Mouse (Mus musculus) left cerebral cortex, postnatal 14 days (tissue): ENCODE results near the gene Dock2. TPM values are rescaled to one million over a fixed set of nuclear protein-coding genes. Genes with fewer than 3 reads are reported as not detected.

ENCODE experiments used
- DNase-seq, 2 experiments: peaks; one replicate each; pipeline ENCODE4 v3.0.0; 2021 to 2022; ENCODE audit warnings: low spot score in 2 of 2, mixed read lengths in 1 of 2
- intact Hi-C: fragments of 180-260 bp; cut with DNase I; formaldehyde crosslinking; loops from one replicate; pipeline ENCODE4 v1.15.1; 2025
- total RNA-seq, 2 experiments: library from RNA; stranded (reverse); gene quantifications; 2 replicates each; pipeline ENCODE4 v1.2.3; 2021

Gene Dock2
- total RNA-seq, 2 experiments from 2014 or later = 3.1 to 3.4 TPM

- intact Hi-C loops = loop anchor here (10.0 kb wide), 1 partner anchor 499 kb away; no protein-coding TSS in a partner anchor
- no peak for DNase-seq
These were observed 467.5 kb downstream of the Dock2 start for GRCm38 (mm10) chr11:34316176-34316575.

DNA sequence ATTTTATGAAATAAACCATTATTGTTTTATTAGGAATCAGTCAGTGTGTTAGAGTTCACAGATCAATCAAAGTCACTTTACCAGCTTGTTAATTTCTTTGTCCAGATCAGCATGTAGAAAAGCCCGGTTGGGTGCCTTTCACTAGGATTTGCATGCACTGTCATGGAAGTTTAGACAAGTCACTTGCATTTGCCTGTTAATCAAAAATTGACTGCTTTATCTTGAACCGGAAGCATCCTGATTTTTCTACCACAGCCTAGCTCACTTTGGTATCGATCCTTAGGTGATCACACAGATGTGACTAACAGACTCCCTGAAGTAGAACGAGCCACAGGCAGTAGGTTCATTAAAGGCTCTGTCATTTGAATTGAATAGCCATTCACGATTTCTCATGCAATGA, 468.3 kb downstream of the Dock2 start:
- no peak for DNase-seq
- intact Hi-C loops = loop anchor here (10.0 kb wide), 1 partner anchor 499 kb away; no protein-coding TSS in a partner anchor

- intact Hi-C loops = loop anchor here (5.0 to 10.0 kb wide), 2 partner anchors 77 to 500 kb away; no protein-coding TSS in a partner anchor
- DNase-seq = peak; percentile 67 to 69
These were observed 468.9 kb downstream of the Dock2 start, which contains the start of gene Fam196b for GRCm38 (mm10) chr11:34314534-34315379. Gene Fam196b (plus strand): TSS chr11:34314822.

GRCm38 (mm10) chr11:34312208-34312607, 471.5 kb downstream of the Dock2 start:
- intact Hi-C loops = loop anchor here (5.0 to 10.0 kb wide), 2 partner anchors 75 to 503 kb away; no protein-coding TSS in a partner anchor
- no peak for DNase-seq

DNA sequence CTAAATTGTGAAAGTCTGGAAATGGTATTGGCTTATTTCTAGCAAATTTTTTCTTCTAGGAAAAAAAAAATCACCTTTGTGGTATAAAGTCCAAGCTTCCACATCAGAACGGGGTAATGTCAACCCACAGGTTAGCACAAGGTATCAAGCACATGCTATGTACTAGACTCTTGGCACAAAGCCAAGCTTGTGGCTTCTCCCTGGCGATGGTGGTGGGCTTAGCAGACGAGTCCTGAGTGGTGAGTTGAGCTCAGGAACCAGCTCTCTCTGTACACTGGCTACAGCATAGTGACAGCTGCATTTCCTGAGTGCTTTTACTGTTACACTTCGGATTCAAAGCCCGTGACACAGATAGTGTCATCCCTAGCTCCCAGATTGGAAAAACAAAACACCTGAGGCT, 472.0 kb downstream of the Dock2 start:
- intact Hi-C loops = loop anchor here (5.0 to 10.0 kb wide), 2 partner anchors 74 to 503 kb away; no protein-coding TSS in a partner anchor
- DNase-seq = no peak

DNA sequence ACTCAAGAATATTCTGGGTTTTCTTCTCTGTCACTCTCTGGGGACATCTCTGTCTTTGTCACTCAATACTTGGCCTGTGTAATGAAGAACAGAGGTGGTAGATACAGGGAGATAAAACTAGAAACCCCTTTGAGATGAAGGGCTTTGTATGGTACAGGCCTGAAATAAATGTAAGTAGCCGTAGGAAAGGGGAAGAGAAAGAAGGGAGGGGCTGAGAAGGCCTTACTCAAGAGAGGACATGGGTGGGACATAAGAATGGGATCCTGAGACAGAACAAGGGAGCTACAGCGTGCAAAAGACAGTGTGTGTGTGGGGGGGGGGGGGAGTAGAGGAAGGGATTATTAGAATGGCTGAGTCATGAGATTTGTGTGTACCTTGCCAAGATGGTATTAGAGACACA, 474.3 kb downstream of the Dock2 start:
- intact Hi-C loops = no loop called here
- DNase-seq = no peak

- no peak for DNase-seq
- intact Hi-C loops = no loop called here
These were observed 475.0 kb downstream of the Dock2 start for GRCm38 (mm10) chr11:34308731-34309130.

DNA sequence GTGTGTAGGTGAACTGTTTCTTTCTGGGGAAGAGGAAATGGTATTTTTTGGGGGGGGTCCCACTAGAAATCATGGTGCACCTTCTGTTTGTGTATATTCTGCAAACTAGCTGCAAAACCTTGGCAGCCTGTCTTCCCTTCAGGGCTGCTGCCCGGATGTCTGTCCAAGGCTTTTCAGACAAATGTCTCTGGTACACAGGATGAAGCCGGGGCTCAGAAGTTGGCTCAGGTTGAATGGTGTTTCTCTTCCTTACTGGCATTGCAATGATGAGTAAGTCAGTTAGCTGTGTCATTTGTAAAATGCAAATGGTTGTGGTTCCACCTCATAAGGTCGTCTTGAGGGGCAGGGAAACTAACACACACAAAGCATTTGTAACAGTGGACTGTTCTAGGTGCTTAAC, 477.5 kb downstream of the Dock2 start:
- no peak for DNase-seq
- intact Hi-C loops = no loop called here

GRCm38 (mm10) chr11:34300064-34300463, 483.6 kb downstream of the Dock2 start:
- intact Hi-C loops = no loop called here
- DNase-seq = no peak

DNA sequence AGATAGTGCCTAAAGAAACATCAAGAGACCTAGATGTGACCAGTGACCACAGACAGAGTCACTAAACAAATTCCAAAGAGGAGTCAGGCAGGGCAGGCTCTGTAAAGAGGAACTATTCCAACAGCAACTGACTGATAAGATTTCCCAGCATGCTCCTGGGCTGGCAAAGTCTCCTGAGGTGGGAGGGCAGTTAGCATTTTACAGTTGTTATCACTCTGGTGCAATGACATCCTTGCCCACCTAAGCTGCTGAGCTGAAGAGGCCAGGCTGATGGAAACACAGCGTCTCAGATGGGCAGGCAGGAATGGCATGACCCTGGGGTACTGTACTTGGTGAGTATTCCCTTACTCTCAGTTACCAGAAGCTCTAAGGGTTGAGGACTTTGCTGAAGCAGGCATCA, 484.1 kb downstream of the Dock2 start:
- no peak for DNase-seq
- intact Hi-C loops = no loop called here

DNA sequence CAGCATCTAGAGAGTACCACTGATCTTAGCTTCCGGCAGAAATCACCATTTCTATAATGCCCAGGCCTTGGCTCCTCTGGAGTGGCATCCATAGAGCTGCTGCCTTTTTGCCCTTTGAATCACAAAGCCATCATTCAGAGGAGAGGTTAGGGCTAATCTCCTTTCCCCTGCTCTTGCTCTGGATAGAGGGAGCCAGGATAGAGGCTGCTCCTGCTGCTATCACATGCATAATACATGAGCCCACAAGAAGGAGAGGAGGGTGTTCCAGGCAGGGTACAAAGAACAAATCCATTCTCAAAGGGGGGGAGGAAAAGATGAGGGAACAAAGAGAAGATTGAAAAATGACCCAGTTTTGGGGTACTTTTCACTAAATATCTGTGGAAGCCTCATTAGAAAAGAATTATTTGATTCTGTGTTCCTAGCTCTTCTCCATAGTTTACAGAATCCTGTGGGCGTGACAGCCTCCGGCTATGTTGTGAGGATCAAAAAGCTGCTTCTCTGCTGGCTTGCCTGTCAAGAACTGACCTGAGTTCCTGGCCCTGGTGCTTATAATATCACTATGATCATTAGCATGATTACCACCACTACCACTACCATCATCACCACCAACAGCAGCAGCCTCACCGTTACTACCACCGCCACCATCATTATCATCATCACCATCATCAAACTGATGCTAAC, 485.9 kb downstream of the Dock2 start:
- intact Hi-C loops = no loop called here
- no peak for DNase-seq

- intact Hi-C loops = no loop called here
- no peak for DNase-seq
These were observed 492.4 kb downstream of the Dock2 start for GRCm38 (mm10) chr11:34291304-34291703.

DNA sequence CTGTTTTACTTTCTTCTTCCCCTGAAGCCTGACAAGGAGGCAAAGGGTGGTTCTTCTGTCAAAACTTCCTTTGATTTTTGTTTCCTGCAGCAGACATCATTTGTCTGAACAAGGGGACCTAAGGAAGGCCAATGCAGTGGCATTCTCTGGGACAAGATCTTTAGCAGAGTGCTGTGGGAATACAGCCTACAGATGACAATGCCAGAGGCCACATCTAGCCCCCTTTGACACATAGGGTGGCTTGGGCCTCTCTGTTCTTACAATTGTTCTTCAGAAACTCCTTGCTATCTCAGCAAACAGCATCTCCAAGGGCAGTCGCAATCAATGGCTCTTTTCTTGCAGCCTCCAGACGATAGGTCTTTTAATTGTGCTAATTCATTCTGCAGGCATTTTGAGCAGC, 493.0 kb downstream of the Dock2 start:
- intact Hi-C loops = no loop called here
- DNase-seq = no peak

GRCm38 (mm10) chr11:34290265-34290664, 493.4 kb downstream of the Dock2 start:
- intact Hi-C loops = no loop called here

DNA sequence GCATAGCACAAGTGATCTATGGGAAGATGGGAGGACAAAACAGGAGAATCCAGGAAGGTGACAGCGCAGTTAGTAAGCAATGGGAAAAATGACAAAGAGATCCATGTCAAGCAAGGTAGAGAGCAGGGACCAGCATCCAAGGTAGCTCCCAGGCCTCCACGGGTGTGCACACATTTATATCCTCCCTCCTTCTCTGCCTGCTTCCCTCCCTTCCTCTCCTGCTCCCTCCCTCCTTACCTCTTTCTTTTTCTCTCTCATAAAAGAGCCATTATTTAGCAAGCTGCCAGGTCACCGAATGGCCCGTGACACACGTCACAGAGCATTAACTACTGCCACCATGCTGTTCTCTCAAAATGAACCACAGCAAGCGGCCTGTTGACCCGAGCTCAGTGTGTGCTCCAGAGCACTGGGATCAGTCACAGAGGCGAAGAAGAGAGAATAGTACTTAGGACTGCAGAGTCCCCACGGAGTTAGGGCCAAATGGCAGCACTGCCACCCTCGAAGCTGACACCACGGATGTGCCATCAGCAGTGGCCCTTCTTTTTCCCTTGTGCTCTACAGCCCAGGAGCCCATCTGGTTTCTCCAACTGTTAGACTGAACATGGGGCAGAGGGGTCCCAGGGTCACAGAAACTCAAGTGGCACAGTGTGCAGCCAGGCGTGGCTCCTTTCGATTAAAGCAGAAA, 499.4 kb downstream of the Dock2 start:
- DNase-seq = no peak

More at GRCm38 (mm10) chr11:34290265-34290664, 493.4 kb downstream of the Dock2 start:
- no peak for DNase-seq

DNA sequence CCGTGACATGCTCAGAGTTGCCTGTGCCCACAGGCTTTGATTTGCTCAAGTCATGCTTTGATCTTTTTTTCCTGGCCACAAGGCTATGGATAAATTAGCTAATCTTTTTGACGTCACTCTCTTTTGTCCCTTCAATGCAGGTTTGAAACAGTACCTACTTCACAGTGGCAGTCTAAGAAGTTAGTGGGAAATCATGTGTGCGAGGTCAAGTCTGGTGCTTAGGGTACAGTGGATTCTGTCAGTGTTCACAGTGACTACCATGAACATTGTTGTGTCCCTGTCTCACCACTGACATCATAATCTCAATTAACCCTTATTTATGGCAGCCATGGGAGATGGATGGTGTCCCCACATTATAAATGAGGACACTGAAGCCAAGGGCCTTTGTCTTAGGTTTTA, 506.6 kb downstream of the Dock2 start:
- DNase-seq = no peak
- intact Hi-C loops = no loop called here

More for the DNA sequence above, 499.4 kb downstream of the Dock2 start:
- intact Hi-C loops = no loop called here

DNA sequence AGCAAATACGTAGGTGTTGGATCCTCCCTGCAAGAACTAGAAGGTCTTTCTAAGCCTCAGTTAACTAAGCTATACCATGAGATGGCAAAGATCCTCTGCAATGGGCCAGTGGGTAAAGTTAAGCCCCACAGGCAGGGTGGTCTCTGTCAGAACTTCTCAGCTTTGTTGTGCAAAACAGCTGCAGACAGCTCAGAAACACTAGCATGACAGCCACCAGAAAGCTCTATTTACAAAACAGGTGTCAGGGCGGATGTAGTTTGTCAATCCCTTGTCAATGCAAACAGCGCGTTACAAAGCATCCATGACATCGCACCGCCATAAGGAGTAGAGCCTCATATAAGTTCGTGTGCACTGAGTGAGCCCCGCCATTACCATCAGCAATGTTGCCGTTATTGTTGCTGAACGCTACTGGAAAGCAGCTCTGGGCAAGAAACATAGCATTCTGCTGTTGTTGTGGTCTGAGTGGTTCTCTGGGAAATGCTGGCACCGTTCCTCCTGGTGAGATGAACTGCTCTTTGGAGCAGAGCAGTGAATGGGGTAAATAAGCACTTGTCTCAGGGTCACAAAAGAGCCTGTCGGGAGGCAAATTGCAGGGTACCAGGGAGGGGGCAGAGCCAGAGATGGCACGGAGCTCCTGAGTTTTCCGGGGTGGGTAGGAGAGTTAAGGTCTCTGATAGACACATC, 507.2 kb downstream of the Dock2 start:
- peak; percentile 18 to 33 for DNase-seq
- intact Hi-C loops = no loop called here

GRCm38 (mm10) chr11:34275941-34276340, 507.8 kb downstream of the Dock2 start:
- intact Hi-C loops = no loop called here
- peak; percentile 9 to 14 for DNase-seq

GRCm38 (mm10) chr11:34272016-34272415, 511.7 kb downstream of the Dock2 start:
- peak in 1 of 2 experiments; percentile 18 for DNase-seq
- intact Hi-C loops = no loop called here
